Mouse (Mus musculus) CH12.LX (cell line): ENCODE results near the gene Gm9733. TPM values are rescaled to one million over a fixed set of nuclear protein-coding genes. Genes with fewer than 3 reads are reported as not detected.

Experiments
- DNase-seq: peaks from one replicate; pipeline ENCODE4 v3.0.0-alpha.2; 2013; ENCODE audit errors: extremely low read depth
- H3K27ac ChIP-seq: 2 replicates; pipeline ENCODE4 v1.5.1; 2012; ENCODE audit warnings: low read depth, mild to moderate bottlenecking, control low read depth, moderate library complexity; ENCODE audit not compliant: insufficient read depth
- H3K27me3 ChIP-seq: replicated peaks from 2 replicates; pipeline ENCODE3; 2012; ENCODE audit warnings: inconsistent platforms
- H3K36me3 ChIP-seq, 2 experiments: replicated peaks in 1 of 2; 2 replicates each; pipeline versions ENCODE3 to v1.6.1; 2012; ENCODE audit warnings: inconsistent platforms in 1 of 2, low read length in 1 of 2, mild to moderate bottlenecking in 1 of 2, mixed read lengths in 1 of 2, moderate library complexity in 1 of 2; ENCODE audit not compliant: control insufficient read depth in 1 of 2, insufficient read depth in 1 of 2
- H3K4me1 ChIP-seq, 2 experiments: 2 replicates each; pipeline ENCODE4 v1.6.1; 2012; ENCODE audit warnings: inconsistent platforms in 1 of 2, moderate library complexity in 1 of 2; ENCODE audit not compliant: insufficient read depth in 2 of 2, control insufficient read depth in 1 of 2
- H3K4me2 ChIP-seq: 2 replicates; pipeline ENCODE4 v1.6.1; 2012; ENCODE audit warnings: low read depth, mild to moderate bottlenecking, control low read depth; ENCODE audit not compliant: poor library complexity, insufficient read depth, severe bottlenecking
- H3K4me3 ChIP-seq, 3 experiments: fragments of 150-350 bp in 1 of 3; sonication (generic) in 1 of 3; replicated peaks in 1 of 3; 2 replicates each; pipeline versions ENCODE3 to v1.5.1; 2011 to 2012; ENCODE audit warnings: low read depth in 2 of 3, low read length in 2 of 3, mild to moderate bottlenecking in 2 of 3, moderate library complexity in 2 of 3, control low read depth in 1 of 3, improper control_type of control experiment in 1 of 3, inconsistent platforms in 1 of 3, mixed read lengths in 1 of 3; ENCODE audit not compliant: poor library complexity in 1 of 3
- H3K79me2 ChIP-seq: replicated peaks from 2 replicates; pipeline ENCODE4 v1.6.1; 2012; ENCODE audit warnings: mild to moderate bottlenecking, moderate library complexity; ENCODE audit not compliant: control insufficient read depth, poor library complexity, insufficient read depth, severe bottlenecking; ENCODE audit errors: extremely low read depth
- H3K9ac ChIP-seq: 2 replicates; pipeline ENCODE4 v1.6.1; 2012; ENCODE audit warnings: low read depth, mild to moderate bottlenecking, control low read depth, moderate library complexity; ENCODE audit not compliant: insufficient read depth
- H3K9me3 ChIP-seq: replicated peaks from 2 replicates; pipeline ENCODE3; 2012; ENCODE audit warnings: low read length, inconsistent platforms, mixed read lengths
- CHD1 ChIP-seq: IDR thresholded peaks from 2 replicates; pipeline ENCODE4 v1.6.1; 2012; ENCODE audit warnings: low read depth, low read length, improper control_type of control experiment, inconsistent platforms
- CTCF ChIP-seq, 2 experiments: IDR thresholded peaks in 1 of 2; conservative IDR thresholded peaks in 1 of 2; 2 replicates each; pipeline ENCODE4 v1.5.1; 2011 to 2012; ENCODE audit warnings: low read depth in 2 of 2, low read length in 2 of 2, improper control_type of control experiment in 1 of 2, inconsistent platforms in 1 of 2, mild to moderate bottlenecking in 1 of 2, moderate library complexity in 1 of 2
- ELF1 ChIP-seq: IDR thresholded peaks from 2 replicates; pipeline ENCODE4 v1.6.1; 2014; ENCODE audit warnings: low read depth, mild to moderate bottlenecking, inconsistent platforms, low read length, improper control_type of control experiment
- EP300 ChIP-seq: IDR thresholded peaks from 2 replicates; pipeline ENCODE4 v1.6.1; 2011; ENCODE audit warnings: low read length, improper control_type of control experiment
- IRF4 ChIP-seq: IDR thresholded peaks from 2 replicates; pipeline ENCODE4 v1.6.1; 2014; ENCODE audit warnings: low read depth, mild to moderate bottlenecking, inconsistent platforms, low read length, improper control_type of control experiment
- JUND ChIP-seq: conservative IDR thresholded peaks from 2 replicates; pipeline ENCODE4 v1.6.1; 2011; ENCODE audit warnings: low read depth, low read length, improper control_type of control experiment
- KAT2A ChIP-seq: IDR thresholded peaks from 2 replicates; pipeline ENCODE4 v1.6.1; 2012; ENCODE audit warnings: low read length, improper control_type of control experiment, inconsistent platforms; ENCODE audit not compliant: insufficient replicate concordance
- MAFK ChIP-seq: IDR thresholded peaks from 2 replicates; pipeline ENCODE4 v1.6.1; 2011; ENCODE audit warnings: low read length, improper control_type of control experiment; ENCODE audit not compliant: insufficient replicate concordance
- MAX ChIP-seq: IDR thresholded peaks from 2 replicates; pipeline ENCODE4 v1.6.1; 2011; ENCODE audit warnings: low read length, improper control_type of control experiment
- MAZ ChIP-seq: IDR thresholded peaks from 2 replicates; pipeline ENCODE4 v1.6.1; 2012; ENCODE audit warnings: low read depth, mild to moderate bottlenecking, inconsistent platforms, low read length, improper control_type of control experiment, moderate library complexity
- NRF1 ChIP-seq: IDR thresholded peaks from 2 replicates; pipeline ENCODE4 v1.6.1; 2014; ENCODE audit warnings: low read depth, mild to moderate bottlenecking, inconsistent platforms, low read length, improper control_type of control experiment, moderate library complexity
- PAX5 ChIP-seq: IDR thresholded peaks from 2 replicates; pipeline ENCODE4 v1.6.1; 2012; ENCODE audit warnings: low read length, inconsistent platforms, mixed read lengths
- POLR2AphosphoS2 ChIP-seq: IDR thresholded peaks from 2 replicates; pipeline ENCODE4 v1.6.1; 2011; ENCODE audit warnings: low read depth, low read length, improper control_type of control experiment
- RAD21 ChIP-seq: IDR thresholded peaks from 2 replicates; pipeline ENCODE4 v1.6.1; 2011; ENCODE audit warnings: low read depth, mild to moderate bottlenecking, low read length, improper control_type of control experiment, moderate library complexity
- SMC3 ChIP-seq: IDR thresholded peaks from 2 replicates; pipeline ENCODE4 v1.6.1; 2011; ENCODE audit warnings: low read depth, low read length, improper control_type of control experiment
- ZKSCAN1 ChIP-seq: IDR thresholded peaks from 2 replicates; pipeline ENCODE4 v1.6.1; 2012; ENCODE audit warnings: low read depth, inconsistent platforms, low read length, improper control_type of control experiment, borderline replicate concordance
- ZMIZ1 ChIP-seq: IDR thresholded peaks from 2 replicates; pipeline ENCODE4 v1.6.1; 2012; ENCODE audit warnings: low read depth, mild to moderate bottlenecking, inconsistent platforms, low read length, improper control_type of control experiment
- dilution Hi-C: fragments of 300-500 bp; cut with MboI; formaldehyde crosslinking; loops from 2 replicates; pipeline ENCODE4 v1.14.3; 2020; ENCODE audit warnings: low sequenced_read_pairs; ENCODE audit not compliant: extremely low pct_unique_long_range_greater_than_20kb, extremely low pct_ligation_motif_present
- in situ Hi-C: fragments of 300-500 bp; cut with MboI; formaldehyde crosslinking; loops from 3 replicates; pipeline ENCODE4 v1.14.3; 2019; ENCODE audit warnings: low sequenced_read_pairs, low pct_ligation_motif_present, low pct_unique_long_range_greater_than_20kb, mixed read lengths
- polyA plus RNA-seq: library from polyadenylated mRNA; unstranded; fragments of >175 nt; gene quantifications from 2 replicates; pipeline ENCODE4 v1.2.1, GENCODE M21; 2012; ENCODE audit warnings: low read depth; ENCODE audit not compliant: insufficient read length
- total RNA-seq, 2 experiments: library from RNA; depleted of rRNA; stranded (reverse); fragments of 300-350 nt in 1 of 2; fragments of >200 nt in 1 of 2; gene quantifications; 2 replicates each; pipeline ENCODE4 v1.2.3; 2012 to 2014

Gm9733 gene
- total and polyA plus RNA-seq, 3 experiments, result not detected

DNA sequence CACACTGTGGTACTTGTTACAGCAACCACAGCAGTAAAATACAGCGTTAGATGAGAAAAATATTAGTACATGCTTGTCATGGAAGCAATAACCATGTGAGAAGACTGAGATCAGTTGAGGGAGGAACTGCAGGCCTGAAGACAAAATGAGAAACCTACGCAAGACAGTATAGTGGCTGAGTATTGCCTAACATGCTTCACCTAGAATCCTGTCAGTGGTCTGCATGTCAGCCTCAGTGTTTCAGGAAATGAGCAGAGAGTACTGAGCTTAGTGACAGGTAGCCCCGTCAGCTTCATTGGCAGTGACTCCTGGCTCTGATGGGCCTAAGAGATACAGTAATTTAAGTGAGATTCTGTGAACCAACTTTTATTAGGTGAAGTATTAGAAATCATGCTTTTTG is 557 bp downstream of the Gm9733 start:
- no peaks in the 10 kb centered on the region for H3K4me1 ChIP-seq
- H3K9ac ChIP-seq, result no peak overlapping the region
- H3K4me2 ChIP-seq, result no peak overlapping the region
- no peaks in the 10 kb centered on the region for H3K9me3 ChIP-seq
- no peak for TF ChIP-seq PAX5
- no peak for TF ChIP-seq CTCF (conservative IDR thresholded peaks at IDR 0.05 in 1 of 2, IDR thresholded peaks at IDR 0.05 in 1 of 2; ENCODE audit: low read depth in 2 of 2, low read length in 2 of 2)
- no peak for TF ChIP-seq RAD21
- no peak for TF ChIP-seq MAFK
- TF ChIP-seq JUND, result no peak
- TF ChIP-seq SMC3, result no peak
- TF ChIP-seq KAT2A, result no peak
- no peak for TF ChIP-seq MAX
- TF ChIP-seq EP300, result no peak
- no peak for TF ChIP-seq ZKSCAN1
- no peak for TF ChIP-seq ELF1
- TF ChIP-seq CHD1, result no peak
- TF ChIP-seq MAZ, result no peak
- TF ChIP-seq NRF1, result no peak
- no peak for TF ChIP-seq ZMIZ1
- no peak for TF ChIP-seq POLR2AphosphoS2
- no peak overlapping the region for H3K27ac ChIP-seq
- no peaks in the 10 kb centered on the region for H3K27me3 ChIP-seq
- DNase-seq, result no peak
- dilution Hi-C loops, result no loop called here
- in situ Hi-C loops, result no loop called here
- H3K4me3 ChIP-seq, result no peak overlapping the region
- H3K79me2 ChIP-seq, result no peaks in the 10 kb centered on the region
- no peaks in the 10 kb centered on the region for H3K36me3 ChIP-seq

DNA sequence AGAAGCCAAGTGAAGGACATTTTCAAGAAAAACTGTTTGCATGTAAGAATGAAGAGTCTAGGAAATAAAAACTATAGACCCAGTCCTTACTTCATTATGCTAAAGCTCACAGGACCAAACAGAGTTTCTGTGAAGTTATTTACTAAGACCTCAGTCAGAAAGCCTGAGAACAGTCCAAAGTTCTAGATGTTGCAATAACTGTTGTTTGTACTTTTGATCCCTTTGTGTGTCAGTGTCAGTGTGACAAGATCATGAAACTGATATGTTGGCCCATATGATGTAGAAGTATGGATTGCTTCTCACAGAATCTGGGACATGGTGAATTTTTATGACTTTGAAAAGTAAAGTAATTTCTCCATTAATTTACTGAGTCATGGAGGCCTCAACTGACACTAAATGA is 2.6 kb downstream of the Gm9733 start:
- H3K9me3 ChIP-seq, result no peaks in the 10 kb centered on the region
- no peak overlapping the region for H3K4me3 ChIP-seq
- dilution Hi-C loops (no loop called here), in situ Hi-C loops (no loop called here)
- H3K27ac ChIP-seq, result no peak overlapping the region
- H3K4me2 ChIP-seq, result no peak overlapping the region
- no peaks in the 10 kb centered on the region for H3K4me1 ChIP-seq
- no peaks in the 10 kb centered on the region for H3K79me2 ChIP-seq
- no peak for DNase-seq
- no peak for TF ChIP-seq ELF1
- TF ChIP-seq IRF4, result no peak
- TF ChIP-seq, all 38 proteins: peak for 0
- no peaks in the 10 kb centered on the region for H3K27me3 ChIP-seq
- no peaks in the 10 kb centered on the region for H3K36me3 ChIP-seq
- H3K9ac ChIP-seq, result no peak overlapping the region
